Mouse (Mus musculus): ENCODE measurements at regions not wholly inside any gene's neighbourhood (a gene's known extent, or its start where the extent isn't known, plus 50 kb on each side); places are given as distances from the start of the nearest gene placed in this dataset.

DNA sequence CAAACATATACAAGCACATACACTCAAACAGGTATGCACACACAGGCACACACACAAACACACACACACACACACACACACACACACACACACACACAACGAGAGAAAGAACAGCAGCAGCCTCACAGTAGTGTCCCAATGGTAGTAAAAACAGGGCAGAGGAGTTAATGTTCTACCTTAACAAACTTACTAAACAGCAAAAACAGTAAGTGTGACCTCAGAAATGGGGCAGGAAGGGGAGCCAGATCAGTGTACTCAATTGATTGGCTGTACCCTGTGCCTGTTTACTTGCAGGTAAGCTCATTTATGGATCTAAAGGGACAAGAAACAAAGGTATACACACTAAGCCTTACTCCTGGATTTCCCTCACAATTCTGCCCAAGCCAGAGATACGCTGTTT lies 53.6 kb upstream of the Ell2 start:
- DNase-seq (ENCODE audit: low spot score): no peak
